ENCODE assay signal across 8 mouse cellular contexts in genomic region chr8:122834971-122835370, GRCm38 (mm10). TPM values are rescaled to one million over a fixed set of nuclear protein-coding genes. Genes with fewer than 3 reads are reported as not detected.
DNase-seq lines count a peak whose midpoint lies in the region; ATAC-seq and TF ChIP-seq lines count a peak whose summit lies in the region.

No protein-coding gene starts in this region.

- H3K9ac ChIP-seq in forebrain, embryonic 11.5 days (ENCODE audit: low read length) = no peak overlapping the region
- no peak overlapping the region for H3K9ac ChIP-seq in lung, embryonic 16.5 days (ENCODE audit: low read length)

- H3K27ac ChIP-seq in forebrain, embryonic 11.5 days (ENCODE audit: low read depth, low read length) = no peak overlapping the region
- H3K27ac ChIP-seq in lung, embryonic 16.5 days (ENCODE audit: low read length) = no peak overlapping the region

- TF ChIP-seq CTCF in G1E (IDR thresholded peaks at IDR 0.05; ENCODE audit: low read depth, low read length) = peak; percentile 80

- peaks cover 16% of the 10 kb centered on the region for H3K4me1 ChIP-seq in G1E (ENCODE audit: insufficient read depth, low read depth, low read length)
- no peaks in the 10 kb centered on the region for H3K4me1 ChIP-seq in forebrain, embryonic 11.5 days (replicated peaks; ENCODE audit: control insufficient read depth, insufficient read depth, low read length)
- H3K4me1 ChIP-seq in lung, embryonic 16.5 days (replicated peaks; ENCODE audit: control insufficient read depth, insufficient read depth, low read length) = no peaks in the 10 kb centered on the region

- H3K4me3 ChIP-seq in G1E (ENCODE audit: low read depth, low read length) = no peak overlapping the region
- H3K4me3 ChIP-seq in forebrain, embryonic 11.5 days (ENCODE audit: low read depth, low read length) = no peak overlapping the region
- H3K4me3 ChIP-seq in lung, embryonic 16.5 days (ENCODE audit: low read length) = no peak overlapping the region

- DNase-seq in G1E (ENCODE audit: low spot score) = peak; percentile 79
- peak; percentile 60 for DNase-seq in c-Kit-negative CD71-positive TER-119-positive erythroid progenitor cells, embryonic 14.5 days (ENCODE audit: low read depth, low spot score)
- DNase-seq in forebrain, embryonic 11.5 days (ENCODE audit: low spot score) = peak; percentile 83
- DNase-seq in heart, postnatal 25 days (ENCODE audit: low spot score) = peak; percentile 18
- DNase-seq in layer of hippocampus, adult 9-10 months (ENCODE audit: low spot score) = peak; percentile 69
- DNase-seq in right cerebral cortex, postnatal 10 days (ENCODE audit: low spot score in 2 of 2) = peak; percentile 76 to 82
- DNase-seq in urinary bladder, postnatal 10 days (ENCODE audit: low spot score) = peak; percentile 37

- H3K4me2 ChIP-seq in forebrain, embryonic 11.5 days (ENCODE audit: low read depth, low read length, severe bottlenecking) = no peak overlapping the region
- H3K4me2 ChIP-seq in lung, embryonic 16.5 days (ENCODE audit: low read depth, low read length) = no peak overlapping the region

- ATAC-seq in G1E (ENCODE audit: extremely low read depth, insufficient number of reproducible peaks, low FRiP score, poor library complexity, severe bottlenecking) = peak; percentile 35; the same call in 1 of the 2 replicates
- 0 out of 2 replicates have a peak, but pooled peaks have one; percentile 27 for ATAC-seq in forebrain, embryonic 11.5 days (replicated peaks; ENCODE audit: low FRiP score)
- ATAC-seq in lung, embryonic 16.5 days (ENCODE audit: low read depth) = peak; percentile 54; the same call in 1 of the 2 replicates

- H3K27me3 ChIP-seq in G1E (ENCODE audit: insufficient read depth, low read length) = peaks cover 84% of the 10 kb centered on the region
- no peaks in the 10 kb centered on the region; the same call in 1 of the 2 replicates for H3K27me3 ChIP-seq in forebrain, embryonic 11.5 days (ENCODE audit: control insufficient read depth, insufficient read depth, low read length)
- no peaks in the 10 kb centered on the region for H3K27me3 ChIP-seq in lung, embryonic 16.5 days (ENCODE audit: control insufficient read depth, insufficient read depth, low read depth, low read length)

- H3K36me3 ChIP-seq in G1E (replicated peaks) = no peaks in the 10 kb centered on the region
- H3K36me3 ChIP-seq in forebrain, embryonic 11.5 days (ENCODE audit: control insufficient read depth, insufficient read depth, low read length) = no peaks in the 10 kb centered on the region
- H3K36me3 ChIP-seq in lung, embryonic 16.5 days (ENCODE audit: control insufficient read depth, insufficient read depth, low read length) = no peaks in the 10 kb centered on the region

- no peaks in the 10 kb centered on the region for H3K9me3 ChIP-seq in G1E (replicated peaks)
- no peaks in the 10 kb centered on the region for H3K9me3 ChIP-seq in forebrain, embryonic 11.5 days (ENCODE audit: control insufficient read depth, low read length)
- H3K9me3 ChIP-seq in lung, embryonic 16.5 days (ENCODE audit: control insufficient read depth, low read length) = no peaks in the 10 kb centered on the region

- intact Hi-C loops in heart, postnatal 25 days (cut with DNase I) = loop anchor here (5.0 to 10.0 kb wide), 2 partner anchors 232 to 370 kb away; no protein-coding TSS in a partner anchor

- 32% methylated on average over 8 of the region's 8 CpGs for WGBS in forebrain, embryonic 11.5 days
- 28% methylated on average over 7 of the region's 8 CpGs for WGBS in lung, embryonic 16.5 days

RNA-seq across cellular contexts. Expression of gene Cdh15, which starts 12.8 kb away (rescaled TPM):
- total RNA-seq in G1E (2014; fragmentation: Nextera tagmentation) = not detected in 2 replicates
- not detected in 2 replicates for total RNA-seq in G1E (2017)
- not detected in 2 replicates for polyA plus RNA-seq in G1E (2012)
- polyA plus RNA-seq in forebrain, embryonic 11.5 days (2014; fragmentation: Nextera tagmentation; extraction: Ambion mirVana) = 0.56 and 0.92 TPM in 2 replicates
- not detected for total RNA-seq in heart, postnatal 25 days (2021)
- polyA plus RNA-seq in lung, embryonic 16.5 days (2015; fragmentation: Nextera tagmentation; extraction: Ambion mirVana) = 0.49 and 1.0 TPM in 2 replicates

RNA-seq across cellular contexts. Expression of gene Acsf3, which starts 59.7 kb away (rescaled TPM):
- total RNA-seq in G1E (2014; fragmentation: Nextera tagmentation) (not detected in 2 replicates), G1E (2017) (0.41 and 0.49 TPM in 2 replicates)
- 0.63 and 0.74 TPM in 2 replicates for polyA plus RNA-seq in G1E (2012)
- 15.6 and 16.3 TPM in 2 replicates for polyA plus RNA-seq in forebrain, embryonic 11.5 days (2014; fragmentation: Nextera tagmentation; extraction: Ambion mirVana)
- total RNA-seq in heart, postnatal 25 days (2021) = 10 to 100 TPM; 29.4 to 31.7 TPM
- polyA plus RNA-seq in lung, embryonic 16.5 days (2015; fragmentation: Nextera tagmentation; extraction: Ambion mirVana) = 17.0 and 17.1 TPM in 2 replicates

Comparison
In these comparisons a context has a peak if more than half of its experiments do, and no peak if none do; other contexts are left out.
1. DNase-seq: peak in every context shown above with its lines; median percentile 83 in forebrain, embryonic 11.5 days; 79 in G1E; 79 in right cerebral cortex, postnatal 10 days; 69 in layer of hippocampus, adult 9-10 months; 60 in c-Kit-negative CD71-positive TER-119-positive erythroid progenitor cells, embryonic 14.5 days; 37 in urinary bladder, postnatal 10 days; 18 in heart, postnatal 25 days.